Mouse (Mus musculus) heart, adult 18-20 months (tissue): ENCODE measurements around the gene Ctrb1. TPM values are rescaled to one million over a fixed set of nuclear protein-coding genes. Genes with fewer than 3 reads are reported as not detected.

ENCODE experiments used
- DNase-seq, 2 experiments: peaks; one replicate each; pipeline ENCODE4 v3.0.0; 2021 to 2022; ENCODE audit warnings: mixed read lengths in 1 of 2
- total RNA-seq, 2 experiments: library from RNA; stranded (reverse); gene quantifications; 2 replicates each; pipeline ENCODE4 v1.2.3; 2021

Ctrb1 gene
- total RNA-seq, 2 experiments from 2014 or later: not detected

DNA sequence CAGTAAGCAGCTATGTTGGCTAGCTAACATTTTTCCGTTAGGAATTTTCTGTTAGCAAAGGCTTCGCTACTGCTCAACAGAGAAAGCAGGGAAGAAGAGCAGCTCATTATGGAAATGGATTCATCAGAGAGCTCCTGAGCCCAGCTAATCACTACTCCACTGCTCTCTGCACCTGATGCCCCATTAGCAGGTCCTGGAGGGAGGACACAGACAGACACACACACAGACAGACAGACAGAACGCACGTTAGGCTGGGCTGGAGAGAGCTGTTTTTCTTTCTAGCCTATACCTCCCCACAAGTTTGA, 26.6 kb upstream of the Ctrb1 start:
- no peak for DNase-seq

DNA sequence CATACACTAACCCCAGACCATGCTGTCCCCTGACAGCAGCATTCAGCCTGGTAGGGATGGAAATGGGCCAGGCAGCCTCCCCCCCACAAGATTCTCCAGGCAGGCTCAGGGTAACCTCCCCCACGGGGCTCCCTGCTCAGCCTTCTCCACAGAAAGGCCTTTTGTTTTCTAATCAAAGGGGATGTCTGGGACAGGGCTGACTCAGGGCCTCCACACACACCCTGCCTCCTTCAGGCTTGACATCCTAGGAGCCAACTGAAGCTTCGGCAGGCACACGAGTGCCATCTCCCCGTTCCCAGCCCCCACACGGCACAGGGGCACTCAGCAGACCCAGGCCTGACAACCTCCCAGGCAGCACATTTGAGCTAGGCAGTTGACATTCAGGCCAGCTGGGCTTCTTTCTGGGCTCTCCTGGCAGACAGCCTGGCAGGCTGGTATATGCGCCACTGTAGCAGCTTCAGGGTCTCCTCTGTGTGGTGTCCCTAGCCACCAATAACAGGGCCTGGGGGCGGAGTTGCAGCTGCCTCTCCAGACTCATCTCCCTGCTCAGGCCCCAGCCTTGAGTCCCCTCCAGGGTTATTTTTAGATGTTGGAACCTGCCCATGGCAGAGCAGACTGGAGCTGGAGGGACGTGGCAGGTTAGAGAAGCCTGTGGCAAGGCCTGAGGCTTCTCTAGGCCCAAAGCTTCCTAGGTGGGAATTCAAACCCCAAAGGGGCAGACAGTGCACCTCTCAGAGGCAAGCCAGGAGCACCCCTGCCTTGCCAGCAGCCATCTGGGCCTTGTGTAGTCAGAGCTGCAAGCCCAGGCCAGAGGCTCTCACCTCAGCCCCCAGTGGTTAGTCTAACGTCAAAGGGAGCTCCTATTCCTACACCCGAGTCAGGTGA, 26.0 kb upstream of the Ctrb1 start:
- DNase-seq: peak; percentile 87 to 88

DNA sequence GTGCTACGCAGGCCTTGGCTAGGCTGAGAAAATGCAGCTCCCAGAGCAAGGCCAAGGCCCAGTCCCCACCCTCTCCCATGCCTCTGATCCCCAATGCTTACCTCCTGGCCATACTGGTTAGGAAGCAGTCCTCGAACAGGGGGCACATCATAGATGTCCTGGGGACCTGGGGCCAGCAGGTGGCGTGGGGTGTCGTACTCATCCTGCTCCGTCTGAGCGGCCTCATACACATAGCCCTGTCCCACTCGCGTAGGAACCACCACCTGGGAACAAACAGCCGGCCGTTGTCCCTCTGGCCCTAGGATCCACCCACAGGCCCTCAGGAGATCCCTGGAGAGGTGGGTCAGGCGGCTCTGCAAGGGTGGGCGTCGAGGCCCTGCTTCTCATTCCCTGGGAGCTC, 24.7 kb upstream of the Ctrb1 start:
- no peak for DNase-seq

DNA sequence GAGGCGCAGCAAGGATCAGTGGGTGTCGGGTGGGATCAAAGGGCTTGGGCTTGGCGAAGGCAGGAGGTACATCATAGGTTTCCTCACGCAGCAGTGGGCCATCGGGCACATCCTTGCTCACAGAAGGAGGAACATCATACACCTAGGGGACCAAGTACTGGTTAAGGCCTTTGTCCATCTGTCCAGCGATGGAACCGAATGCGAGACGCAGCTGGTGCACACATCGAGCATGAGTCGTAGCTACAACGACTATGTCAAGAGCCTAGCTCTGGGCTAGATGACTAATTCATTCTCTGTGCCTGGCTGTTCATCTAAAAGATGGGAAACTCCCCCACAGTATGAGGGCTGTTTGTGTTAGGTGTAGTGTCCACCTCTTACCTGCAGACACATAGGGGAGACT, 23.5 kb upstream of the Ctrb1 start:
- no peak for DNase-seq

DNA sequence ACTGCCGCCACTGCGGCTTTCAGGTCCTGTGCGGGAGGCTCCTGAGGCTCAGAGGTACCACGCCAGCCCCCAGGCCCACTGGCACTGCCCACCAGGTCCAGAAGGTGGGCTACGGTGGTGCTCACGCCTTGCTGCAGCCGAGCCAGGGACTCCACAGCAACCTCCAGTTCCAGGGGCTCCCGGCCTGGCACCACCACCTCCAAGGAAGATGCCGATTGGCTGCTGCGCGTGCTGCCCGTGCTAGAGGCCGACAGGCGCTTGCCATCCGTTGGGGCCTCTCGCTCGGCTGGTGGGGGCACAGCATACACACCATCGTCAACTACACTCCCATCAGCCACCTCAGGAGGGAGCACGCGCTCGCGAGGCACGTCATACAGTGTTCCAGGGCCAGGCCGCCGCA, 23.0 kb upstream of the Ctrb1 start:
- no peak for DNase-seq

DNA sequence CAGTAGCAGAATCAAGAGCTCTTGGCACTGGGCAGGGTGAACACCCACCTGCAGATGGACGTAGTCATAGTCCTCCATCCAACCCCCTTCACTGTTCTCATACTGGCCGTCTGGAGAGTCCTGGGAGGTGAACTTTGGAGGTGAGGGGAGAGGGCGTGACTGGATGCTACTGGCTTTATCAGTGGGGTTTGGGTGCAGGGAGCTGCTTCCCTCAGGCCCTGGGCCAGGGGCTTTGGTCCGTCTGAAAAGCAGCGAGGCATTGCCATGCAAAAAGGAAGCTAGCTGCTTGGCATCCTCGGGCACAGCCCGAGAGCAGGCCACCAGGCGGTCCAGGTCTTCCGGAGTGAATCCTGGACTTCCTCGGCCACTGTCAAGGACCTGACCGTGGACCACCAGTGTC, 22.5 kb upstream of the Ctrb1 start:
- no peak for DNase-seq

DNA sequence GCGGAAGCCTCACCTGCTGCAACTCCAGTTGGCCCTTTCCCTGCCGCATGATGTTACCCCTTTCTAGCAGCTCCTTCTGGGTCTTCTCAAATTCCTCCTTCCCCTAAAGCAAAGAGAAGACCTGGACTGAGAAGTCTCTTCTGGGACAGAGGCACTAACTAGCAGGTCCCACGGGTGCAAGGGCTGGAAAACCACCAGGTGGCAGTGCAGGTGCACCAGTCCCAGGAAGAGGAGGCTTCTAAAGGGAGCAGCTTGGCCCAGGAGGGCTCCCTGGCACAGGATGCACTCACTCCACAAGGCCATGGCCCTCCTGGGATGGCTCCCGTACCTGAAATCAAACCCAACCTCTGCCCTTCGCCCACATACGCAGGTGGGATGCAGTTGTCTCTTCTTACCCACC, 21.8 kb upstream of the Ctrb1 start:
- DNase-seq: peak; percentile 62 to 75

DNA sequence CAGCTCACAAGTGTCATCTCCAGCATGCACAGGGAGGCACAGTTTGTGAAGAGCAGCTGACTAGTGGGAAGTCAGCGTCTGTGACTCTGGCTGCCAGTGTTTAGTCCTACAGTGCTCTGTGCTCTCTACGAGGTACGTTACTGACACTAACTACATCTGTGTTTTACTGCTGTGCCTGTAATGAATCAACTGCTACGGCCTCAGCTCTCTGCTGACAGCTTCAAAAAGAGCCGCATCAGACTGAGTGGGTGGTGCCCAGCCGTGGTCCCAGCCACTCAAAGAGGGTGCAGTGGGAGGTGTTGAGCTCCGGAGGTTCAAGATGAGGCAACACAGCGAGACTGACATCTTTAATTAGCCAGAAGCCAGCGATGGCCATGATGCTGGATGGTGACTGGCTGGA, 21.3 kb upstream of the Ctrb1 start:
- no peak for DNase-seq

DNA sequence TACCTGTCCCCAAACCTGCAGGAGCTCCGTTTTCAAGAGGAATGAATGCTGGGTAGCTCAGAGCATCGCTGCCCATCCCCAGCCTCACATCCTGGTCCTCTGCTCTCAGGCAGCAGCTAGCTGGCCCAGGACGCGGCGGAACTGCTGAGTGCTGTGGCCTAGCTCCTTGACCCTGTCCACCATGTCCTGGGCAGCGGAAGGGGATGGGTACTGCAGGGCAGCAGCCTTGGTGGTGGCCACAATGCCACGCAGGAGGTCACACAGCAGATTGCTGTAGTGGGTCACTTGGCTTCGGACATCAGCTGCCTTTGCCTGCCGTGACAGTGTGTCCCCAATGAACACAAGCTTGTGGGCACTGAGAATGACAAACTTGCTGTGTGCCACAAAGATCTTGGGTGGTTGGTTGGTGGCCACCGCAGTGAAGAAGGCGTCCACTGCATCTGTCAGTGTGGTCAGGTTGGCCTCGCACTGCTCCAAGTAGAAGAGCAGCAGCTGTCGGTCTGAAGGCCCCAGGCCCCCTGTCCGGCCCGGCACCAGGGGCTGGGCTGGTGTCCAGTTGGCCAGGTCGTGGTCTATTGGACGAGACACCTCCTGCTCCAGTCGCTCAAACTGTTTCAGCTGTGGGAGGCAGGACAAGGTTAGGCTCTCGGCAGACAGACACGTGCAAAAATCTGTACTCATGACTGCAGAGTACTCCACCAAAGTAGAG, 20.1 kb upstream of the Ctrb1 start:
- no peak for DNase-seq

DNA sequence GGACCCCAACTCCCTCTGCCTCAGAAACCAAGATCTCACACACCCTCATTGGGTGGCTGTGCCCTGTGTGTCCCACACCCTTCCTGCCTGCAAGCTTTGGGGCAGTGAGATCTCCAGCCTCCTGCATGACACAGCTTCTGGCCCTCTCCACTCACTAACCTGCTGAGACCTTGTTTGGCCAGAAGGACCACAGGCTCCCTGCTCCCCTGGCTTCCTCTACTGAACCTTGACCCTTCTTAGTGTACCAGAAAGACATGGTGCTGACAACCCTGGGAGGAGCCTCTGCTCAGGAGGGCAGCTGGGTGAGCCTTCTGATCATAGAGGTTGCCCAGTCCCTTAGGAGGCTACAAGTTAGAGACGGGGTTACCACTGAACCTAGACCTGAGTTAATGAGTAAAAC, 18.4 kb upstream of the Ctrb1 start:
- no peak for DNase-seq

DNA sequence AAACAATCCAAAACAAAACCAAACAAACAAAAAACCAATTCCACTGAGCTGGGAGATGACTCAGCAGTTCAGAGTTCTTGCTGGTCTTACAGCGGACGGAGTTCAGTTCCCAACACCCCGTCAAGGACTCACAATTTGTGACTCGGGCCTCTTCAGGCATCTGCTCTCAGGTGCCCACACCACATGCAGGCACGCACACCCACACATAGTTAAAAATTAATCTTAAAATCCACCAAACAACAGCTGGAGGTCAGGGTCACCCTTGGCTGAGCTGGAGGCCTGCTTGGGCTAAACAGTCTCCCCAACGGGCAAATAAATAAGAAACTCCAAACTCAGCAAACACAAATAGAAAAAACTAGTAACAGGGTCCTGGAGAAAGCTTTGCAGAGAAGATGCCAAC, 17.5 kb upstream of the Ctrb1 start:
- no peak for DNase-seq

DNA sequence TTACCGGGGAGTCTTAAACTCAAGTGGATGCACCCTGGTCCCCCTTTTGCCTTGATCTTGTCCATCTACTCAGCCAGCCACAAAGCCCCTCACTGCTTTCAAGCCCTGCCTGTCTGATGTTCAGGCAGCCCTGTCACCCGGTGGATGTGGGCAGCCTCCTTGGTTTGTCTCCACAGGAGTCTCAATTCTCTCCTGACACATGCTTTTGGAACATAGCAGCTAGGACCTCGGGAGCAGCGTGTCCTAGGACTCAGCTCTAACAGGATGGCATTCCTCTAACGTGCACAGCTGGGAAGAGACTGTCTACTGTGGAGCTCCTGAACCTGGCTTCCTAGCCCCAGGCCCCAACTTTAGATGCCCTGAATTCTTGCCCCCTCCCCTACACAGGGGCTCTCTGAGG, 14.9 kb upstream of the Ctrb1 start:
- DNase-seq: no peak

DNA sequence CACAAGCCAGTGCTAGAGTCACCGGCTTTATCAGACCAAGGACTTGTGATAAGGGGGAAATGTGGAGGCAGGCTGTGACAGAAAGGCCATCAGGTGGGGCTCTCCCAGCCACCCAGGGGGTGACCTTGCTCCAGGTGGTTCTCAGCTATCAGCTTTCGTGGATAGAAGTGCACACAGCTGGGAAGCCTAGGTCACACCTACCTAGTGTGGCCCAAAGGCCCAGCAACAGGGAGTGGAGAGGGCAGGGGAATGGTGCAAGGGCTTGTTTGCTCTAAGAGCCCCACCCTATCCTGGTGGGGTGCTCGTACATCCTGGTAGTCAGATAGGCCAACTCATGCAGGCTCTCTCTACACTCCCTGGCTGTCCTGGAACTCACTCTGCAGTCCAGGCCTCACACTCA, 14.4 kb upstream of the Ctrb1 start:
- DNase-seq: no peak

DNA sequence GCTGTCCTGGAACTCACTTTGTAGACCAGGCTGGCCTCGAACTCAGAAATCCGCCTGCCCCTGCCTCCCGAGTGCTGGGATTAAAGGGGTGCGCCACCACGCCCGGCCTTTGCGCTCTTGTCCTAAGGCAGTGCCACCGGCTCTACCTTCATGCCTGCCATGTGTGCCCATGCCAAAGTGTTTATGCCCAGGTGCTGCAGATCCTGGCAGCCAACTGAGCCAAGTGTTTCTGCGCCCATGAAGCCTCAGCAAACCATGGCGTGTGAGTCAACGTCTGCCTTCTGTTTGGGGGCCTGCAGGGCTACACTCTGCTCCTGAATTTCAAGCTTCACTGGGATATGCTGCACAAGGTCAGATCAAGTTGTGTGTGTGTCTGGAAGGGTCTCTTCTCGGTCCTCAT, 13.8 kb upstream of the Ctrb1 start:
- no peak for DNase-seq

DNA sequence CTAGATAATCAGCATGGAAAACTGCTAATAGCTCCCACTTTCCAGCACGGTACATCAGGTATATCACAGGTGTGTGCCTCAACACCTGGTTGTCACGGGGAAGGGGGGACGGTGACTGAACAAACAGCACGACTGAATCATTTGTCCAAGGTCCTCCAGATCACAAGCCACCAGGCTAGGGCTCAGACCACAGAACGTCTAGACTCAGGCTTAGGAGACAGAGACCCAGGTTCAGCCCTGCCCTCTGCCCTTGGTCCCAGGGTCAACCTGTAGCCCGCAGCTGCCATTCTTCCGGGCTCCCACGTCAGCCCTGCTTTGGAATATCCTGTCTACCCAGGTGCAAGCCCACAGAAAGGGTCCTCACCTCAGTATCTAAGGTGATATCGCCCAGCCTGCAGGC, 10.6 kb upstream of the Ctrb1 start:
- DNase-seq: no peak

DNA sequence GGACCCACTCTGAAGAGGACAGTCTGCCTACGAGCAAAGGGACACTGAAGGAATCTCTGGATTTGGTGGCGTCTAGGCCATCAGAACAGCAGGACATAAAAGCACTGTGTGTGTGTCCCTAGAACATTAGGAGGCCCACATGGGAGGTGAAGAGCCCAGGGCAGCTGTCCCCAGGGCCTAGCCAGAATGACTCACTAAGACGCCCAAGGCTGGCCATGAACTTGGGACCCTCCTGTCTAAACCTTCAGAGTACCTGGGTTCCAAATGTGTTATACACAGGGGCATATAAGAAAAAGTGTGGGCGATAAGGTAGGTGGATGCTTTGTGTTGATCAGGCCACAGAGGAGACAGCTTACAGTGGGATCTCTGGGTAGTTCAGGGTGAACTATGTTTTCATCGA, 9.9 kb upstream of the Ctrb1 start:
- DNase-seq: no peak

DNA sequence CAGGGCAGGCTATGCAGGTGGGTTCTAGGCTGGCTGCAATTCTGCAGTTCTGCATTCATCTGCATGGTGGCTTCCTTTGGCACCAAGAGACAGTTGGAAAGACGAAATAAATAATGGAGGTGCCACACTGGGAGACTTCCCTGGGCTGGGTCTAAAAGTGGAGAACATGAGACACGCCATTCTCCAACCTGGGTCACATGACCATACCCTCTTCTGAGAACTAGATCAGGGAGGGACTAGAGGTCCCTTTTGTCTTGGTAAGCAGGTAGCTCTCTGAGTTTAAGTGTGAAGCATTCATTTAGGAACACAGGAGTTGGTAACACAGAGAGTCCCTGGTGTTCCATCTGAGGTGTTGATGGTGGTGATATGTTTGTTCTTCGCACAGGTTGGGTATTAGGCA, 9.4 kb upstream of the Ctrb1 start:
- DNase-seq: no peak

DNA sequence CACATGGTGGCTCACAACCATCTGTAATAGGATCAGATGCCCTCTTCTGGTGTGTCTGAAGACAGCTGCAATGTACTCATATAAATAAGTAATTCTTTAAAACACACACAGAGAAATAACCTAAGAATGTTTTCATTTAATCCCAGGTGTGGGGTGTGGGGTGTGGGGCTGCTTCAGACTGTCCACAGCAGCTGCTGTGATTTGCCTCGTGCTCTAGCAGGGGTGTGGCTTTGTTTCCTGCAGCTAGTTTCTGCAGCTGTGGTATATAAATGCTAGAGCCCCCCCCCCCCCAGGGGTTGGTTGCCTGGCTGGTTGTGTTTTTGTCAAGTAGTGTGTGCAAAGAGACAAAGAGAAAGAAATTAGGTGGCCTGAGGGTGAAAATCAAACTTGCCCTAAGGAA, 8.2 kb upstream of the Ctrb1 start:
- no peak for DNase-seq

DNA sequence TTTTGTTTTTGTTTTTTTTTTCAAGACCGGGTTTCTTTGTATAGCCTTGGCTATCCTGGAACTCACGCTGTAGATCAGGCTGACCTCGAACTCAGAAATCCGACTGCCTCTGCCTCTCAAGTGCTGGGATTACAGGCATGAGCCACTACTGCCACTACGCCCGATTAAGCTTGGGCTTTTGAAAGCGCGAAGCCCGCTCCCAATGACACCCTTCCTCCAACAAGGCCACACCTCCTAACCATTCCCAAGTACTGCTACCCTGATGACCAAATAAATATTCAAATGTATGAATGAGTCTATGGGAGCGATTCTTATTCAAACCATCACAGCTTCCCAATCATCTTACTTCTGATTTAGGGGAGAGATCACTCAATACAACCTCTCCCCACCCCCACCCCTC, 6.8 kb upstream of the Ctrb1 start:
- no peak for DNase-seq

DNA sequence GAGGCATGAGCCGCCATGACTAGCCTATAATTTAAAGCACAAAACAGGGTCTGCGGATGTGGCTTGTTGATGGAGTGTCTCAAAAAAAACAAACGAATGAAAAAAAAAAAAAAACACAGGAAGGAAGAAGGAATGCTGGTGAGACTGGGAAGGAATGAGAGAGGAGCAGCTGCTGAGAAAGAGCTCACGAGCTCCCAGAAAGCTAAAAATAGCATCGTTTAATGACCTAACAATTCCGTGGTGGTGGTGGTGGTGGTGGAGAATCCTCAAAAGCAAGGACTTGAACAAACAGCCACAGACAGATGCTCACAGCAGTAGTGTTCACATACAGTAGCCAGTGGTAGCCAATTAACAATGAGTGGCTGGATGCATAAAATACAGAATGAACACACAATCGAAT, 4.6 kb upstream of the Ctrb1 start:
- DNase-seq: no peak

DNA sequence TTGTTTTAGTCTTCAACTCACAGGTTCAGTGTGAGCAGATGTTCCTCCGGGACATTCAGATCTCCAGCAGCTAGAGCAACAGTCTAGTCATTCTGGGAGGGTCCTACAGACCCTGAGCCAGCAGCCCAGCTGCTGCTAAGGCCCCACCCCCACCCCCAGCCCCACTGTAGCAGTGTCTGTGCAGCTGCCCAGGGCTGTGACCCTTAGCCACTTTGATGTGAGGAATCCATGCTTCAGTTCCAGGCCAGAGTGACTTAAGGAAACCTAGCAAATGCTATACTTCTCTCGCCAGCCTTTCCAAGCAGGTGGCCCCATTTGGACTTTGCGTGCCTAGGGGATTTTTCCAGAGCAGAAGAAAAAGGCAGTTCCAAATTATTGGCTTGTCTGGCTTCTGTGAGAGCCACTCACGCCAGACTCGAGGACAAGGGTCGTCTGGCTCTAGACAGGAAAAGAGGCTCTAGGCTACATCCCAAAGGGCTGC, 2.5 kb upstream of the Ctrb1 start:
- DNase-seq: peak in 1 of 2 experiments; percentile 41

DNA sequence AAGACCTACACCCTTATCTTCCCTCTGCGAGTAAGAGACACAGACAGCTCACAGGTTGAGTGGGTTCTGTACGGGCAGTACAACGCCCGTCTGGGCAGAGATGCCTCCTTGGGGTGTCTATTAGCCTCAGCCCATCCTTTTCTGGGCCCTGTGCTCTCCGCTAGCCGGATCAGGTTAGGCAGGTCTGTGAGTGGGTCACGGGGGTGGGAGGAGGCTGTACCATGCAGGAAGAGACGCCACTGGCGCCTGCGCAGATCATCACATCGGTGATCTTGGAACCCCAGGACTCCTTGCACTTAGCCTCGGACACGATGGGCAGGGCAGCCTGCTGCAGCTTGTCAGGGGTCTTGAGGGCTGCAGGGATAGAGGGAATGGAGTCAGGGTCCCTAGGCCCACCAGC, 3.9 kb downstream of the Ctrb1 start:
- no peak for DNase-seq

DNA sequence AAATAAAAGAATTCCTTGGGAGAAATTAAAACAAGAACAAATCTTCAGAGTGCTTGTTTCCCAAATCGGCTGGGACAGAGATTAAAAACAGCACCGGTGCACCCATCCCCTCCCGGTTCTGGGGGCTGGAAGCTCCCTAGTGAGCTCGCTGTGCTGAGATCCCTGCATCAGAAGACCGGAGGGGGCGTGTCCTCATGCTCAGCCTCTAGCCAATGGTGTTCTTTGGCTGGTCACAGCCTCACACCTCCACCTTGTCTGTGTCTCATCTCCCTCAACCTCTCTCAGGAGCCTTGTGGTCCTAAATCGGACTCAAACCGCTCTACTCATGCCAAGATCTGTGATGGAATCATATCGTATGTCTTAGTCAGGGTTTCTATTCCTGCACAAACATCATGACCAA, 8.3 kb downstream of the Ctrb1 start:
- no peak for DNase-seq

DNA sequence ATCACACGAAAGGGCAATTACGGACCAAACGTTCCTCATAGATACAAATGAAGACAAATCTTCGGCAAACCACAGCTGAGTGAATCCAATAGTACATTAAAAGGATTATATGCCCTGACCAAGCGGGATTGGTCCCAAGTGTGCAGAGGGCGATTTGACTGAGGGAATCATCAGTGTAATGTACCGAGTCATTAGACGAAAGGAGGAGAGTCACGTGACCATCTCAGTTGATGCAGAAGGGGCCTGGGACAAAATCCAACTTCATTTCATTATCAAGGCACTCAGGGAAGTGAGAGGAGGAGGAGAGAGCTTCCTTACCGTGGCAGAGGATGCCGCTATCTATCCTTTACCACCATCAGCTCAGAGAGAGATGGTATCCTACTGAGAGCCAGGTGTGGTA, 9.7 kb downstream of the Ctrb1 start:
- no peak for DNase-seq
